Mouse (Mus musculus) telencephalon, adult 2 months (tissue): ENCODE measurements around the gene Tmcc3.

Source experiments
- DNase-seq: peaks from one replicate; pipeline ENCODE4 v3.0.0-alpha.2; 2011; ENCODE audit warnings: low read depth, low spot score

The Tmcc3 gene

GRCm38 (mm10) chr10:94631541-94632113 is 319.9 kb downstream of the Tmcc3 start:
- DNase-seq: no peak

DNA sequence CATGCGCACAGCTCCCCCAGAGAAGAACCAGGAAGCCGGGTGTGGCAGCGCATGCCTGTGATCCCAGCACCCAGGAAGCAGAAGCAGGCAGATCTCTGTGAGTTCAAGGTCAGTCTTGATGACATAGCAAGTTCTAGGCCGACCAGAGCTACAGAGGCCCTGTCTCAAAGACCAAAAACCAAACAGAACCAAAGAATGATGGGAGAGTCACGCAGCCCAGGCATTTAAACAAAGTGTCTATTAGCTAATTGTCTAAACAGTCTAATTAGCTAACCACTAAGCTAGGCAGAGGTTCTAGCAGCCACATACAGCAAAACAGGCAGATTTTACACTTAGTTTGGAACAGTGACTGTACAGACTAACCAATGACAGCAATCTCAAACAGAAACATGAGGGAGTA is 320.5 kb downstream of the Tmcc3 start:
- DNase-seq: no peak

GRCm38 (mm10) chr10:94638599-94638998 is 326.9 kb downstream of the Tmcc3 start:
- DNase-seq: no peak

GRCm38 (mm10) chr10:94639281-94639680 is 327.5 kb downstream of the Tmcc3 start:
- no peak for DNase-seq

DNA sequence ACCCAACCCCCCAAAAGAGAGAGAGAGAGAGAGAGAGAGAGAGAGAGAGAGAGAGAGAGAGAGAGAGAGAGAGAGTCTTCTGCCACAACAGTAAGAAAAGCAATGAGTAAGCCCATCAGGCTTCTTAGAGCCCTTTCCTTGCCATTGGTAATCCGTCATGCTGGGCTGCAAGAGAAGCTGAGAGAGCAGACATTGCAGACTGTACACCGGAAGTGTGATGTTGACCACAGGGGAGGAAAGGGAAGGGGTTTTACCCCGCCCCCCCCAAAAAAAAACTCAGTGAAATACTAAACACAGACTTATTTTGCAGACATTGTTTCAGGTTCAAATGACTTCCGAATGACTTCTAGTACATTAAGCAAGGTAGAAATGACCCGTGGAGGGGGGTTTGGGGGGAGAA is 328.3 kb downstream of the Tmcc3 start:
- no peak for DNase-seq
